Mouse (Mus musculus) stomach, postnatal 0 days (tissue): ENCODE measurements around the gene Pitpnm2.

Source experiments
- CTCF ChIP-seq: IDR thresholded peaks from 2 replicates; pipeline ENCODE4 v1.5.1; 2016; ENCODE audit warnings: antibody characterized with exemption, low read depth, mild to moderate bottlenecking, moderate library complexity
- EP300 ChIP-seq: optimal IDR thresholded peaks from 2 replicates; pipeline ENCODE3; 2016; ENCODE audit warnings: antibody characterized with exemption

GRCm38 (mm10) chr5:124208030-124208429 lies 41.5 kb downstream of the Pitpnm2 start:
- TF ChIP-seq CTCF (no peak), EP300 (no peak)
